Mouse (Mus musculus): ENCODE measurements at regions not wholly inside any gene's neighbourhood (a gene's known extent, or its start where the extent isn't known, plus 50 kb on each side); places are given as distances from the start of the nearest gene placed in this dataset.

DNA sequence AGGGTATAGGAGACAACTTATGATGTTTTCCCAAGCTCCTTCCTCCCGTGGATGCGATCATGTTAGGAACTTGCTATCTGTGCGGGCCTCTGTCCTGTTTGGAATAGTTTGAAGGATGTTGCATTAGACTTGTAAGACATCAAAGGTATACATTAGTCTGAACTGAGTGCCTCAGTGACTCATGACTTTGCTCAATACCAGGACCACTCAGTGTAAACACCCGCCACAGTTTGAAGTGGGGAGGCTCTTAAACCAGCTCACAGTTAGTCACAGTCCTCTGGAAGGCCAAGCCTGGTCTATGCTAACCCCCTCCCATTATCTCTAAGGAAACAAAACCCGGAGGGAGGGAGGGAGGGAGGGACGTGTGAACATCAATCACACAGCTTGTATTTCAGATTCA, 202.5 kb upstream of the Ccdc122 start:
- no peak for DNase-seq
- intact Hi-C loops (cut with DNase I): no loop called here

DNA sequence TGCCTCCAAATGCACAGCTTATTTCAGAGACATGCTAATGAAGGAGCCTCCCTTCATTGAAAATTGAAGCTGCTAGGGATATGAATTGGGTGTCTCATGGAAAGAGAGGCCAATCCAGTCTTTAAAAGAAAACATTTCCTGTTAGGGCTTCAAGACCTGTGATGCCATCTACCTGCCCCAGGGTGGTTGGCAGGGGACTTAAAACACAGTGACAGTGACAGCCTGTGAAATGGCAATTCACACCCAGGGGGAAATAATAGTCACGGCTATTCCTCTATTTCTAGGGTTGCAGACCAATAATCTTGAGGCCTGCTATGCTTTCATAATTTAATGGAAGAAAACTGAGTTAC, 207.4 kb upstream of the Ccdc122 start:
- no peak for DNase-seq
- intact Hi-C loops (cut with DNase I): no loop called here

DNA sequence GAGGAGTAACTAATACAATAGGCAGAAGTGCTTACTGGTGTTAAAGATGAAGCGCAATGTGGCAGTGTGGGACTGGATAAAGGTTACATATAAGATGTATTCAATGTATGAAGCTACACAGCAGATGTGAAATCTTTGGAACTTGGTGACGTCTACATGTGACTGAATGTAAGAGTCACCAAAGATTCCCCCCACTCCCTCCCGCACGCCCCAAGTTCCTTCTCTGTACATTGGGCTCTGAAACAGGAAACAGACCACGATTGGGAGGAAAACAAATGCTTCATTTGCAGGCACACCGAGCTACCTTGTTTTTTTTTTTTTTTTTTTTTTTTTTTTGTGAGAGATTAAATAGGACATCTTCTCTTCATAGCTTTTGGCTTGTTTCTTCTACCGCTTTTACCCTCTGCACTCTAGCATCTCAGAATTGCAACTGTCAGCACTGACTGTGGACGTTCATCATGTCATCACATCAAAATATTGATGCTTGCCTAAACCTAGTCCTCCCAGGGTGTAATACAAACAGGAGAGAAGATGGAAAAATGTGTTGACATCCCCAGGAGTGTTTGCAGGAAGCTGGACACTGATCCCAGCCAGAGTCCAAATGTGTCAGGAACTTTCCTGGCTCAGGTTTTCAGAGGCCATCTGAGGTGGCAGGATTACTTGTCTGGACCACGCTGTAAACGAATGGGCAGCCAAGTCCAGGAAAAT, 208.0 kb upstream of the Ccdc122 start:
- intact Hi-C loops (cut with DNase I): no loop called here

DNA sequence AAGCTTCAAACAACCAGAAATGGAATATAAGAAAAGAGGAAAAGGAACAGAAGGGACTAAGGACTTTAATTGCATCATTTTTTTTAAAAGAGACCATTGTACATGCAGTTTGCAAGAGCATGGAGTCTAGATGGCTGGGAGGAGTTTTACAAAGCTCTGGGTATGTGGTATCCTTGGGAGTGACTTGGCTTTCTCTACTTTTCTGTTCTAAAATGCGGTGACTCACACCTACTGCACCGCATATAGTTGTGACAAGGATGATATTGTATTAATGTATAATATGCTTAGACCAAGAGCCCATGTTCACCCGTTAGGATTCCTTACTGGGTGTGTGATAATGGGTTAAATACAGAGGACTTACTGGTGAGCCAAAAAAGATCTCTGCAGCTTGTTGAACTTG, 212.5 kb upstream of the Ccdc122 start:
- intact Hi-C loops (cut with DNase I): loop anchor here (5.0 kb wide), 1 partner anchor 33 kb away; no protein-coding TSS in a partner anchor
- DNase-seq: no peak

More for the DNA sequence above, 208.0 kb upstream of the Ccdc122 start:
- peak; percentile 52 to 59 for DNase-seq

DNA sequence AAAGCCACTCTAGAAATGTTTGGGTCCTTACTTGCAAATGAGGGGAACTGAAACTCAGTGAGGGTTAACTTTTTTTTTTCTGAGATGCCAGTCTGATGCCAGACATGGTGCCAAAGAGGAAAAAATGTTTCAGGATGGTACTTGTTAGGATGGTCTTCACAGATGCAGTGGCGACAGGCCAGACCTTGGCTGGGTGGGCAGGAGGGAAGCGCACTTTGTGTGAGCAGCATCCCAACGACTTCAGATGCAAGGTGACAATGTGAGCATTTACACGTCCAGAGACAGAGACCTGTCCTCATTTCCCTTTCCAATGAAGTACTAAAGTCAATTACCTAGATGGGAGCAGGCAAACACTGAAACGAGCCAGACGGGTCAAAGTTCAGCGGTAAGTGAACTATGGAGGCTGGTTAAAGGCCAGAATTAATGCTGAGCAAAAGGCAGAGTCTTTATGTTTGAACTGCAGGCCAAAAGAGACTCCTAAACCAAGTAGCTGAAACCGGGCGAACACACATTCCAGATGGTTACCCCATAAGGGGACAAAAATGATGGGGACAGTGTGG, 213.7 kb upstream of the Ccdc122 start:
- intact Hi-C loops (cut with DNase I): loop anchor here (5.0 kb wide), 1 partner anchor 34 kb away; no protein-coding TSS in a partner anchor
- DNase-seq: no peak

DNA sequence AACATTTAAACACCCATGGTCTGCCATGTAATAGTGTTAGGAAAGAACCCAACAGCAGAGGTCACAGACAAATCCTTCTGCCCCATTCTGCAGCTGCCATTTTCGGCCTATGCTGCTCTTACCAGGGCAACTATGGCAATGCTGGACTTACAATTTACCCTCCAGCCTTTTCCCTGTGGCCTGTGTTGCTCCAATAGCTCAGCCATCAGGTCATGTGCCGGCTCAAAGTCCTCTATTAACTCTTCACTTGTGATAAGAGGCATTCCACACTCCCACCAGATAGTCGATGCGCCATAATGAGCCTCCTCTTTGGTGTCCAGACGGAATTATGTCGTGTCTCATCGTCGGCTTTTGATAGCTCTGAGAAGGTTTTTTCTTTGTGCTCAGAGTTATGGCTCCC, 214.7 kb upstream of the Ccdc122 start:
- DNase-seq: no peak
- intact Hi-C loops (cut with DNase I): loop anchor here (2.0 to 5.0 kb wide), 2 partner anchors 35 to 55 kb away; no protein-coding TSS in a partner anchor

DNA sequence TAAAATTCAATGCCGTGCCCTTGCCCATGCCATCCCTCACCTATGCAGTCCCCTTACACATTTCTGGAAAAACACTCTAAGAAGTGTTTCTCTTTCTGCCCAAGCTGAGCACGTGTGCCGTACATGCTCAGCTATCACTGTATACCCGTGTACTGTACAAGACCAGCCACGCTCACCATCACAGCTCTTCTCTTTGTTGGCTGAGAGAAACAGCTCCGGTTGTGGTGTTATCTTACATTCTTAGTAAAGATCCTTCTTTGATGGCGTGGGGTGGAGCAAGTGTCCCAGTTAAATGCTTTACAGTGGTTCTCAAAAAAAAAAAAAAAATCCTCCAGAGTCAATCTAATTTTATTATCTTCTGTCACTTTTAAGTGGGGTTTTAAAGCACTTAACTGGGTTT, 215.1 kb upstream of the Ccdc122 start:
- intact Hi-C loops (cut with DNase I): loop anchor here (2.0 to 5.0 kb wide), 2 partner anchors 36 to 55 kb away; no protein-coding TSS in a partner anchor
- DNase-seq: no peak

DNA sequence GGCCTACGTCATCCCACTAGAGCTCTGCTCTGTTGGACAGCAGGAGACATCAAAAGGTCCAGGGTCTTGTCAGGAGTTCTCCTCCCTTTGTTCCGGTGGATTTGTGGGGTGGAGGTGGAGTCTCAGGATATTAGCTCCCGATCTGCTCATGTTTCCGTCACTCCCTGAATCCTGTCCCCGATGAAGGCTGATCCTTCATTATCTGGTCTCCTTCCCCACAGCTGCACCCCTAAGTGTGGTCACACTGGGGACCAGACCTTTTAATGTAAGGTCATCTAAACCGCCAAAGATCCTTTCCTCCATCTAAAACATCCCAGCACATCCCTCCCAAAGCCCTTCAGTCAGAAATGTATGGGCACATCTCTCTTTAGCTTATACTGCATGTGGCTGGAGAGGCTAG, 215.6 kb upstream of the Ccdc122 start:
- intact Hi-C loops (cut with DNase I): loop anchor here (2.0 to 5.0 kb wide), 2 partner anchors 36 to 56 kb away; no protein-coding TSS in a partner anchor
- DNase-seq: no peak

DNA sequence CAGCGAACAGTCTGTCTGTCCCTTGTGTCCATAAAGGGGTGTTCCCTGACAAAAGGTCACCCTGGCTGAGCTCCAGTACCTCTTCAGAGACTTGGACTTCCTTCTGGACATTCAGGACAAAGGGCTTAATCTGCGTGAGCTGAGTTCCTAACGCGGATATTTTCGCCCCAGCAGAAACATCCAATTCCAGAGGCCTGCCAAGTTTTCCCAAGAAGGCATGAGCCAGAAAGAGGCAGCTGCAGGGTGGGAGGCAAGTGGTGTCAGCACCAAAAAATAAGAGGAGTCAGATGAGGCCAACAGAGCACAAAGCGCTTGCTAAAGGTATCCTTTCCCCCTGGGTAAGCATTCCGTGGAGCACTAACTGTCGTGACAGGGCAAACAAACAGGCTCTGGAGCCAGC, 216.9 kb upstream of the Ccdc122 start:
- intact Hi-C loops (cut with DNase I): loop anchor here (2.0 to 5.0 kb wide), 3 partner anchors 38 to 312 kb away; no protein-coding TSS in a partner anchor
- DNase-seq: peak; percentile 91 to 94

DNA sequence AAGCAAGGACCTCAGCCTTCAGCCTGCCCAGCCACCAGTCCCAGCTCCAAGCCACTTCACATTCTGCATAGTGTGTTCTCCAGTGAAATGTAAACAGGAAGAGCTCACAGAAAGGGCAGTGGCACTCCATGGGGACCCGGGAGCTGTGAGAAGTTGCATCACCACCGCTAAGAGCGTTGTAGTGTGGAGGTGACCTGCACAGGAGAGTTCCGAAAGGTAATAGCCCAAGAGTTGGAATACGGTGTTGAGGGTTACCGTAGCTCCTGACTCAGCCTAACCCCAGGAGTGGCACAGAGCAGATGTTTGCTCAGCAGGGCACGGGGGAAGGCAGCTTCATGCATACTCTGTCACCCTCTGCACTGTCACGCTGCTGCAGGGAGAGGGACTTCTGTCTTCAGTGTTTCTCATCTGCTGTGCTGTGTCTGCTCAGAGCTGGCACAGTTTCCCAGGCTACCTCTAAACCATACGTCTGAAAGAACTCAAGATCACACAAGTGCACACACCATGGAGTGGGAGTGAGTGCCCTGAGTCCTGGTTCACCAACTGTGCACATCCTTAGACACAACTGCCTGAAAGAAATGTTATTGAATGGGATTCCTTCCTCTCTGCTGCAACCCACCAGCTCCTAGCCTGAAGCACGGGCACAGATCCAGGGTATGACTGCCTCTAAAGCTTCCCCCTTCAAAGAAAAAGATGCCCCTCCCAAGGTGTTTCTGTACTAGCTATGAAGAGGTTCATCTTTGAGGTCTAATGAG, 218.1 kb upstream of the Ccdc122 start:
- intact Hi-C loops (cut with DNase I): loop anchor here (5.0 kb wide), 1 partner anchor 311 kb away; no protein-coding TSS in a partner anchor
- DNase-seq: peak in 1 of 2 experiments; percentile 38

DNA sequence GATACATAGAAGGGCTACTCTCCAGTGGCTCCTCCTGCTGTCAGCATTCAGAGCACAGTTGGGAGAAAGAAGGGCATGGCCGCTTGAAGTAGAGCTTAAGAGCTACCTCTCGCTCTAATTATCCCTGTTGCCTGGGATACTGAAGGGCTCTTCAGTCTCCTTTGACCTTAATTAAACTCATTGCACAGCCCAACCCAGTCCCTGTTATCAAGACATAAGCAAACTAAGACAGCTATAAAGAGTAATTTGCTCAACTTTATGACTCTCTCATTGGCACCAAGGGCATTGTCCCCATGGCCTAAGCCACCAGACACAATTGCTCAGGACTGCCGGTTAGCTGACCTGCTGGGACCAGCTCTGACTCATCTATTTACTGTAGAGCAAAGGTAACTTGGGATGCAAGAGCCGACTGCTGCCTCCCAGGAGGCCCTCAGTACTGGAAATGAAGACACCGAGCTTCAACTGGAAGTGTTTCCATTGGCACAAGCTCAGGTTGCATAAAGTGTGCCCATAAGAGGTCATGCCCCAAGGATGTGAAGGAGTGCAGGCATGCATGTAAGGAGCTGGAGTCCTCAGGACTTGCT, 219.3 kb upstream of the Ccdc122 start:
- intact Hi-C loops (cut with DNase I): loop anchor here (5.0 kb wide), 1 partner anchor 310 kb away; no protein-coding TSS in a partner anchor
- DNase-seq: no peak

DNA sequence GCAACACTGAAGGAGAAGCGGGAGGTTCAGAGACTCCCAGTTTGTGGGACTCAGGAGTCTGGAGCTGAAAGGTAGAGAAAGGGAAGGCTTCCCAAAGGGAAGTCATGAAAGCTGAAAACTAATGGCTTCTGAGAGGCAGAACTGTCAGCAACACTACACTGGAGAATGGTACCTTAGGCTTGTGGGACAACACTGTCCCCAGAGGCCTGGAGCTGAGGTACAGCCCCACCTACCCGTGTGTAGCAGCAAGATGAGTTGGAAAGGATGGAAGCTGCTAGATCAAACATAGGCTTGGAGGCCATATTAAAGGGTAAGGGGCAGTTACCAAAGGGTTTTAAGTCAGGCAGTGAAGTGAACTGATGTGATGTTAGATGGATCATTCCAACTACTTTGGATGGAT, 219.9 kb upstream of the Ccdc122 start:
- intact Hi-C loops (cut with DNase I): loop anchor here (5.0 kb wide), 1 partner anchor 309 kb away; no protein-coding TSS in a partner anchor

DNA sequence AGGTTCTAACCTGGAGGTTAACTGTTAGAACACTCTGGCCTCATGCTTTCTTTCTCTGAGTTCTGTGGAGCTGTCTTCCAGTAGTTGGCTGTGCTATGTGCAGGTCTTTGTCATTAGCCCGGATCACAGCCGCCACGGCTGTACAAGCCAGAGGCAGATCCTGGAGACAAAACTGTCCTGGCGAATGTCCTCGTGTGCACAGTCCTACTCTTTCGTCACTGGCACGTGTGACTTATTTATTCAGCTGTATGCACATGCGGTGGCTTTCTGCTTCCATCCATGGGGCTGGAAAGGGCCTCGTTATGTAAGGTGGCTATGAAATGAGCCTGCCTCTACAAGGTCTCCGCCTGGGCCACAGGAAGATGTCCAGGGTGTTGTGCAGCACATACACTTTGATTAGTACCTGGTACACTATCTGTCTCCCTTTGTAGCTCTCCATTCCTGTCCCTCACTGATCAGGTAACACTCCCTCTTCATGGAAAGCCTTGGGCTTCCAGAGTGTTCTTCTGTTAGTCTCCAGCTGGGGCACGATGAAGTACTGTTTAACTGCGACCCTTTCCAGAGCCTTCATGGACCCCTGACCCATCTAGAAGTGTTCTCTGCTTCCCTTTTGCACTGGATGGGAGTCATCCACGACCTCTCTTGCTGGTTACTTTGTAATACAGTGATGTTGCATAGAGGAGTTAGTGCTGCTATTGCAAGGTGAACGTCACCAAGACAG, 224.3 kb upstream of the Ccdc122 start:
- no peak for DNase-seq
- intact Hi-C loops (cut with DNase I): no loop called here

More for the DNA sequence above, 219.9 kb upstream of the Ccdc122 start:
- DNase-seq: no peak

DNA sequence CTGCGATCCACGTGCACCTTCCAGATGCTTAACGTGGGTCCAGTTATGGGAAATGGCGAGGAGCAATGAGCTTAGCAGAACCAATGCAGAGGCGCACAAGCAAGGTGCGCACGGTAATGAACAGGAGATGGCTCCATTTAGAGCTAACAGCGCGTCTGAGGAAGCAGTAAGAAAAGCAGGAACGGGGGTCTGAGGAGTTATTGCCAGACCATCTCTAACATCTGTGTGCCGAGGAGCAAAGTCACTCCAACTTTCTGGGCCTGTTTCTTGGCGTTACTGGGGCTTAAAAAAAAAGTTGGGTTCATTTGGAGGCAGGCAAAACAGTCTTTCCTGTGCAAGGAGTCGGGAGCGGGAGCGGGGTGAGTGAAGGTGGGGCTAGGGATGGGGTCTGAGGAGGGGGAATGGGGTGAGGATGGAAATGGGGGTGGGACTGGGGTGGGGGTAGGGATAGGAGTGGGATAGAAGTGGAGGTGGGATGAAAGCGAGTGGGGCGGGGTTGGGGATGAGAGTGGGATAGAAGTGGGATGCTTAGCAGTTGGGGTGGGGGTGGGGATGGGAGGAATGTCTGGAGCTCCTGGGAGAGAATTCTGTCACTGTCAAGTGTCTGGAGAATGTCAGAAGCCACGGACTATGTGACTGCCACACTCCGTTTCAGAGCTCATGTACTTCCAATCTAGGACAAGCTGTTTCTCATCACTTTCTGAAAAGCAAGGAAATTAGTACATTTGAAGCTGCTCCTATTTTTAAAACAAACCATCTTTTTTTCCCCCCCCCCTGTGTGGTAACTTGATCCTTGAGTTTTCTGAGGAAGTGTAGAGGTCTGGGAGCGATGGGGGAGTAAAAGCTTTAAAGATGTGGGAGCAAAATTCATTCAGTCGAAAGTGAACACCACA, 225.6 kb upstream of the Ccdc122 start:
- DNase-seq: no peak
- intact Hi-C loops (cut with DNase I): no loop called here

DNA sequence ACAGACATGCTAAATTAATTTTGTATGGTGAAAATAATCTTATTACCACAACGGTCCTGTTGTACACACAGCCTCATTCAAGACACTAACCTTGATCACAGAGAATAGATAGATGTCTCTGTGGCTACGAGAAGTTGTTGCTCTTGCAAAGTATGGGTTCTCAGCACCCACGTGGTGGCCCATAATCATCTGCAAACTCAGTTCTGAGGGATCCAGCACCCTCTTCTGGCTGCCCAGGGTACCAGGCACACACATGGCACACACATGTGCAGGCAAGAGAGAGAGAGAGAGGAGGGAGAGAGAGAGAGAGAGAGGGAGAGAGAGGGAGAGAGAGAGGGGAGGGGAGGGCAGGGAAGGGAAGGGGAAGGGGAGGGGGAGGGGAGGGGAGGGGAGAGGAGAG, 226.5 kb upstream of the Ccdc122 start:
- DNase-seq: no peak
- intact Hi-C loops (cut with DNase I): no loop called here

DNA sequence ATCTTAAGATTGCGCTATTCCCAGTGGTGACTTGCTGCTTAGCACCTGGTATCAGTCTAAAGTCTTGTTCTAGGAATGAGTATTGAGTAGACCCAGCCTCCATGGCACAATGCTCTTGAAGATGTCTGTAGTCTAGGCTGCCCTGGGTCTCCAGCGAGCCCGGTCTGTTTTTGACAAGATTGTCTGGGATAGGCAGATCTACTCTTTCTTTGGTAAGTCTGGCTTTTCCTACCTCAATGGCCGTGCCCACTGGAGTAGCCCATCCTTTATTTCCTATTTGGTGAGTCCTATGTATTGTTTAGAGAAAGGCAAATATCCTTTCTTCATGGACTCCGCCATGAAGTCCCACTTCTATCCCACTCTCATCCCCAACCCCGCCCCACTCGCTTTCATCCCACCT, 227.2 kb upstream of the Ccdc122 start:
- intact Hi-C loops (cut with DNase I): no loop called here
- DNase-seq: no peak

DNA sequence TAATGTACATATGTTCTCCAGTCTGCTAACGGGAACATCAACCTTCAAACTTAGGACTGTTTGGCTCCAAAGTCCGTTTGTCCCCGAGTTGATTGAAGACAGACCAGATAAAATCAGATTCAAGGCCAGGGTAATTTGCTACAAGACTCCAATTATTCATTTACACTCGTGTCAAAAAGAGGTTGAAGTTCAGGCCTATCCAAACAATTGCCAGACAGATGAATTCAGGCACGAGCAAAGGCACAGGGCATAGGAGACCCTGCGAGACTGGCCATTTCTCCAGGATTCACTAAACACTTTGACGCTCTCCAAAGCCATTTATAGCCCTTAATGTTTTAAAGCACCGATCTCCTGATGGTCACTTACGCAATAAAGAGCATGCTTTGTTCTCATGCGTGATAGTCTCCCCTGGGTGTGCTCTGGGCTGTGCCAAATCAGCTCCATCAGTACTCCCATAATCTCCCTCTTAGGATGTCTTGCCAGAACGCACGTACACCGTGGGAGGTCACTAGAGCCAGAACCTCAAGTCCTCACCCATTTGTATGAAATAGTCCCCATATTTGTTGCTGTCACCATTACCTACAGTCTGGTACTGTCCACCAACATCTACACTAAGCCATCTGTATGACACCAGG, 231.3 kb upstream of the Ccdc122 start:
- DNase-seq: no peak
- intact Hi-C loops (cut with DNase I): no loop called here

DNA sequence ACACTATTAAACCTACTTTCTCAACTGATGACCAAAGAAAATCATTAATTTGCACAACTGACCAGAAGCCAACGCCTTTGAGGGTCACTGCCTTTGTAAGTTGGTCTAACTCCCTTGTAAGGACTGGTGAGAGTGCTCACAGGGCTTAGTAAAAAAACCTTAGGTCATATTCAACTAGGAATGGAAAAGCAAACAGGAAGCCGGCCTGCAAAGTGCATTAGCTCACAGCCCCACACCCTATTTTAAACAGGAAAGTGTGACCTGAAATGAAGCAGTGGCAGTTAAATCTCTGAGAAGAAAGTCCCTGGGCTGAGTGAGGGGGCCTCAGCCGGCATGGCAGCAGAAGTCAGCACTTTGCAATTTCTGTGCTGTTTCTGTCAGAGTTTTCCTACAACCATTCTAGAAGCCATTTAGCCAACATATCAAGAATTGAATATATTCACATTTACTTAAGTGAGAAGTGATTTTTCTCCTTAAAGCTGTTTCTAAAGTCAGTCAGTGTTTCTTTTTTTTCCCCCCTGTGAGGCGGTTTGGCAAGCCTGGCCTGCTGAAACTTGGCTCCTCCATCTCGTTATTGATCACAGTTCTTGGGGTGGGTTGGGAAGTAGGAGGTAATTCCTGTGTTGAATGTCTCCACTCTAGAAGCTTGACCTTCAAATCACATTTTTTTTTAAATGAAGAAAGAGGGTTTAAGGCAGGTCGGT, 232.0 kb upstream of the Ccdc122 start:
- DNase-seq: no peak
- intact Hi-C loops (cut with DNase I): no loop called here
